Mouse (Mus musculus) limb, embryonic 11.5 days (tissue): ENCODE data around the gene Zmiz2. TPM values are rescaled to one million over a fixed set of nuclear protein-coding genes. Genes with fewer than 3 reads are reported as not detected.
A peak's percentile ranks its signal among the peaks of the same experiment; 100 is the strongest.

Experiments used
- ATAC-seq: fragments of 200-750 bp; cut with Nextera tagmentation; 2 replicates; pipeline ENCODE4 v1.8.0; 2017; ENCODE audit warnings: low read depth; ENCODE audit not compliant: insufficient number of reproducible peaks, low FRiP score, low TSS enrichment
- DNase-seq: peaks from one replicate; pipeline ENCODE4 v3.0.0-alpha.2; 2015; ENCODE audit warnings: low spot score
- H3K27ac ChIP-seq: fragments of 300-500 bp; sonication (generic); replicated peaks from 2 replicates; pipeline ENCODE4 v1.5.1; 2014; ENCODE audit warnings: low read depth, mild to moderate bottlenecking, low read length
- H3K27me3 ChIP-seq: fragments of 300-500 bp; sonication (generic); 2 replicates; pipeline ENCODE4 v1.6.1; 2014; ENCODE audit warnings: mild to moderate bottlenecking, low read length, mixed read lengths; ENCODE audit not compliant: control insufficient read depth, insufficient read depth
- H3K36me3 ChIP-seq: fragments of 300-500 bp; sonication (generic); 2 replicates; pipeline ENCODE4 v1.6.1; 2014; ENCODE audit warnings: mild to moderate bottlenecking, low read length, moderate library complexity, mixed read lengths; ENCODE audit not compliant: control insufficient read depth, insufficient read depth
- H3K4me1 ChIP-seq: fragments of 300-500 bp; sonication (generic); 2 replicates; pipeline ENCODE4 v1.6.1; 2014; ENCODE audit warnings: low read length, mixed read lengths; ENCODE audit not compliant: control insufficient read depth, insufficient read depth
- H3K4me2 ChIP-seq: fragments of 300-500 bp; sonication (generic); 2 replicates; pipeline ENCODE4 v1.6.1; 2014; ENCODE audit warnings: low read depth, mild to moderate bottlenecking, moderate library complexity; ENCODE audit not compliant: severe bottlenecking
- H3K4me3 ChIP-seq: fragments of 300-500 bp; sonication (generic); 2 replicates; pipeline ENCODE4 v1.5.1; 2014; ENCODE audit warnings: low read depth, low read length
- H3K9ac ChIP-seq: fragments of 300-500 bp; sonication (generic); 2 replicates; pipeline ENCODE4 v1.6.1; 2014; ENCODE audit warnings: mild to moderate bottlenecking, low read length
- H3K9me3 ChIP-seq: fragments of 300-500 bp; sonication (generic); 2 replicates; pipeline ENCODE4 v1.6.1; 2016; ENCODE audit warnings: low read length; ENCODE audit not compliant: control insufficient read depth
- WGBS: fragments of 180-500 bp; shearing (Covaris S2); extraction: QIAGEN DNeasy Blood & Tissue Kit; methylation state at CpG from one replicate; pipeline ENCODE4 v1.1.7; 2014; 5-methylcytosine and 5-hydroxymethylcytosine counted together
- polyA plus RNA-seq: library from polyadenylated mRNA; unstranded; fragments of >200 nt; fragmentation: Nextera tagmentation; extraction: Ambion mirVana; gene quantifications from 2 replicates; pipeline ENCODE4 v1.2.1, GENCODE M21; 2014

The Zmiz2 gene
- polyA plus RNA-seq, result 11.2 and 13.5 TPM in 2 replicates

DNA sequence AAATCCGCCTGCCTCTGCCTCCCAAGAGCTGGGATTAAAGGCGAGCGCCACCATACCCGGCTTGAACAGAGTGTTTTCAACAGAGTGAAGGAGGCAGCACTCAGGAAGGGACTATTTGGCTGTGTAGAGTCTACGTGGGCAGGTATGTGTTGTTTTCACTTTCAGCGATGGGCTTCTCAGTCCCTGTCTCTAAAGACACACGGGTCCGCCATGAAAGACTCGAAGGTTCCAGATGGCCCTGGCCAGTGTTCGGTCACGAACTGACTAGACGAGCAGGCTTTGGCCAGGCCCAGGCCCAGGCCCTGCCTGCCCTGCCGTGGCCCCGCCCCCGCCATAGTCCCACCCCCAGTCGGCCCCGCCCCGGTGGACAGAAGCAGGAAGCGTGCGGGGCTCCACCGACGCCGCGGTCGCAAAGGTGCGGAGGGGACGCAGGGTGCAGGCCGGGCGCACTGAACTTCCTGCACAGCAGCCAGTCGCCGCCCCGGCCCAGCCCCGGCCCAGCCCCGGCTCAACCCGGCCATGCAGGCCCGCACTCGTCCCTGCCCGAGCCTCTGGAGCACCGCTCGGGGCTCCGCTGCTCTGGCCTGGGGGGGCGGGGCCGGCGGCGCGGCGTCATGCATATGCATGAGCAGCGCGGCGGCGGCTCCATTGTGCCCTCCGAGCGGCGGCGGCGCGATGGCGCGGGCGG, at the start of gene Zmiz2:
TSS of gene Zmiz2 (plus strand) at position 349 of the 688 bp plus-strand sequence.
- Histone ChIP-seq H3K36me3 (no peaks in the 10 kb centered on the region), H3K27ac (peak within 1 kb of the TSS; percentile 89), H3K27me3 (no peaks in the 10 kb centered on the region), H3K9me3 (no peaks in the 10 kb centered on the region), H3K9ac (peak within 1 kb of the TSS; percentile 85), H3K4me2 (peak within 1 kb of the TSS; percentile 73), H3K4me1 (peaks cover 4% of the 10 kb centered on the region; the same call in 1 of the 2 replicates), H3K4me3 (peak within 1 kb of the TSS; percentile 89)
- 10% methylated on average over 43 of the region's 60 CpGs for WGBS
- peak; percentile 99 for ATAC-seq
- DNase-seq, result peak; percentile 97

DNA sequence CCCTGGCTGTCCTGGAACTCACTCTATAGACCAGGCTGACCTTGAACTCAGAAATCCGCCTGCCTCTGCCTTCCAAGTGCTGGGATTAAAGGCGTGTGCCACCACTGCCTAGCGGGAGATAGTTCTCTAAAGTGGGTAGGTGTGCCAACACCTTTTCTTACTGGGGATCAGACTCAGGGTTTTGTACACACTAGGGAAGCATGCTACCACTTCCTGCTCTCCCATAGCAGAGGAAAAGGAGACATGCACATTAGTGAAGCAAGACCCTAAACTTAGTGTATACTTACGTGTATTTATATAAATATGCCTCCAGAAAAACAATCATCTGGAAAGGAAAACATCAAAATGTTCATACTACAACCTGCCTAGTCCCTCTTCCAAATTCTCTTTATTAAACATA, 42.9 kb upstream of the Zmiz2 start:
- WGBS, result 91% methylated on average over 4 of the region's 4 CpGs
- H3K4me2 ChIP-seq, result no peak overlapping the region
- H3K36me3 ChIP-seq, result peaks cover 25% of the 10 kb centered on the region
- H3K27ac ChIP-seq, result no peak overlapping the region
- H3K4me1 ChIP-seq, result no peaks in the 10 kb centered on the region
- no peak overlapping the region for H3K9ac ChIP-seq
- no peaks in the 10 kb centered on the region for H3K9me3 ChIP-seq
- no peaks in the 10 kb centered on the region for H3K27me3 ChIP-seq
- H3K4me3 ChIP-seq, result no peak overlapping the region
- DNase-seq, result no peak
- no peak for ATAC-seq

DNA sequence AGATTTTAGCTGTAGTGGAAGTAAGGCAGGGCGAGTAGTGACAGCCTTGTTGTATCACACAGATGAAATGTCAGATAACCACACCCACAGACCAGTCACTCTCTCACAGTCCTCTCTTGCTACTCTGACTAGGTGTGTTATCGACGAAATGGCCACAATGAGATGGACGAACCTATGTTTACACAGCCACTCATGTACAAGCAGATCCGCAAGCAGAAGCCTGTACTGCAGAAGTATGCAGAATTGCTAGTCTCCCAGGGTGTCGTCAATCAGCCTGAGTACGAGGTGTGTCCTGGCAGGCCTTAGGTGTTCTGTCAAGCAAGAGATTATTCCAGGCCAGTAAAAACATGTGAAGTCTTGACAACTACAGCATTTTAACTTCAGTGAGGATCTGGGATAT, 41.9 kb upstream of the Zmiz2 start:
- Histone ChIP-seq H3K4me2 (no peak overlapping the region), H3K4me1 (no peaks in the 10 kb centered on the region), H3K9ac (no peak overlapping the region), H3K36me3 (peaks cover 23% of the 10 kb centered on the region), H3K9me3 (no peaks in the 10 kb centered on the region), H3K4me3 (no peak overlapping the region), H3K27me3 (no peaks in the 10 kb centered on the region), H3K27ac (no peak overlapping the region)
- no peak for DNase-seq
- WGBS, result 87% methylated on average over 7 of the region's 7 CpGs
- ATAC-seq, result no peak

DNA sequence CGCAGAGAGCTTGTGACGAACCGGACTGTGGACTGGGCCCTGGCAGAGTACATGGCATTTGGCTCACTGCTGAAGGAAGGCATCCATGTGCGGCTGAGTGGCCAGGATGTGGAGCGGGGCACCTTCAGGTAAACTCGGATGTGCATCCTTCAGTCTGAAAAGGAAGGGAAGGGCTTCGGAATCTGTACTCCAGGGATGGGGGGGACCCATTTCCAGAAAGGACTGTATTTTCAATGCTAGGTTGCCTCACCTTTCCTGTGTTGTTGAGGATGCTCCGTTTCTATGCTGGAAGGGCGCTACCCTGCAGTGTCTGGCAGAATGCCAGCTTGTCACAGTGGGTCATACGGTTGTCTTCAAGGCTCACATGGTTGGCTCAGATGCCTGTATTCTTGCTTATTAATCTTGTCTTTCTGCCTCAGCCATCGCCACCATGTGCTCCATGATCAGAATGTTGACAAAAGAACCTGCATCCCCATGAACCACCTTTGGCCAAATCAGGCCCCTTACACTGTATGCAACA, 40.1 kb upstream of the Zmiz2 start:
- no peak for ATAC-seq
- Histone ChIP-seq H3K9ac (no peak overlapping the region), H3K36me3 (peaks cover 22% of the 10 kb centered on the region), H3K27ac (no peak overlapping the region), H3K4me1 (no peaks in the 10 kb centered on the region), H3K27me3 (no peaks in the 10 kb centered on the region), H3K4me2 (no peak overlapping the region), H3K9me3 (no peaks in the 10 kb centered on the region), H3K4me3 (no peak overlapping the region)
- no peak for DNase-seq
- WGBS, result 93% methylated on average over 11 of the region's 11 CpGs

DNA sequence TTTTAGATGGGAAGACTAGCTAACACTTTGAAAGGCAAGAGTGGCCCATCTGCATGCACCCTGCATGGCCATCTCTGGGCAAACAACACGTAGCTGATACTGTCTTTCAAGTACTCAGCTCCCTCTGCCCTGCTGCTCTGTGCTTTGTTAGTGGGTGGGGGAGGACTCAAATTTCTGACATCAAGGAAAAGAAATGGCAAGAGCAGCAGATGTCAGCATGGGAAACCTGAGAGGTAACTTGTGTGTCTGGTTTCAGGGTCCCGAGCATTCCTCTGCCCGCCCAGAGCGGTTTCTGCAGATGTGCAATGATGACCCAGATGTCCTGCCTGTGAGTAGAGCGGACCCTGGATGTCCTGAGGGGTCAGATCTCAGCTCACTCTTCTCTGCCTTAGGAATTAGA, 39.3 kb upstream of the Zmiz2 start:
- no peak overlapping the region for H3K27ac ChIP-seq
- no peak overlapping the region for H3K4me3 ChIP-seq
- 88% methylated on average over 5 of the region's 5 CpGs for WGBS
- H3K36me3 ChIP-seq, result peaks cover 22% of the 10 kb centered on the region
- DNase-seq, result no peak
- H3K9me3 ChIP-seq, result no peaks in the 10 kb centered on the region
- no peak overlapping the region for H3K4me2 ChIP-seq
- H3K4me1 ChIP-seq, result no peaks in the 10 kb centered on the region
- no peak for ATAC-seq
- H3K9ac ChIP-seq, result no peak overlapping the region
- no peaks in the 10 kb centered on the region for H3K27me3 ChIP-seq

DNA sequence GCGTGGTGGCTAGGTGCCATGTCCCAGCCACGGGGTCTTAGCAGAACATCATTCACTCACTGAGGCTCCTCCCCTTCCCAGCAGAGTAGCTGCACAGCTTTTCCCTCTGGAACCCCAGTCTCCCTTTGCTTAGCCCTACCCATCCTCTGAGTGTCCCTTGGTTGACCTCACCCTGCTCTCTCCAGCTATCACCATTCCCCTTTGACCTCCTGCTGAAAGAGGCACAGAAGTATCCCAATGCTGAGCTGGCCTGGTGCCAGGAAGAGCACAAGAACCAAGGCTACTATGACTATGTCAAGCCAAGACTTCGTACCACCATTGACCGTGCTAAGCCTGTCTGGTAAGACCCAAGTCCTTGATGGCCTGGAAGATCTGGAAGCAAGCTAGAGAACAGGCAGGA, 33.8 kb upstream of the Zmiz2 start:
- H3K36me3 ChIP-seq, result peaks cover 28% of the 10 kb centered on the region
- no peak for DNase-seq
- no peak overlapping the region for H3K27ac ChIP-seq
- H3K4me3 ChIP-seq, result no peak overlapping the region
- WGBS, result 90% methylated on average over 4 of the region's 4 CpGs
- ATAC-seq, result no peak
- H3K27me3 ChIP-seq, result no peaks in the 10 kb centered on the region
- H3K9ac ChIP-seq, result no peak overlapping the region
- H3K4me2 ChIP-seq, result no peak overlapping the region
- no peaks in the 10 kb centered on the region for H3K9me3 ChIP-seq
- H3K4me1 ChIP-seq, result no peaks in the 10 kb centered on the region

DNA sequence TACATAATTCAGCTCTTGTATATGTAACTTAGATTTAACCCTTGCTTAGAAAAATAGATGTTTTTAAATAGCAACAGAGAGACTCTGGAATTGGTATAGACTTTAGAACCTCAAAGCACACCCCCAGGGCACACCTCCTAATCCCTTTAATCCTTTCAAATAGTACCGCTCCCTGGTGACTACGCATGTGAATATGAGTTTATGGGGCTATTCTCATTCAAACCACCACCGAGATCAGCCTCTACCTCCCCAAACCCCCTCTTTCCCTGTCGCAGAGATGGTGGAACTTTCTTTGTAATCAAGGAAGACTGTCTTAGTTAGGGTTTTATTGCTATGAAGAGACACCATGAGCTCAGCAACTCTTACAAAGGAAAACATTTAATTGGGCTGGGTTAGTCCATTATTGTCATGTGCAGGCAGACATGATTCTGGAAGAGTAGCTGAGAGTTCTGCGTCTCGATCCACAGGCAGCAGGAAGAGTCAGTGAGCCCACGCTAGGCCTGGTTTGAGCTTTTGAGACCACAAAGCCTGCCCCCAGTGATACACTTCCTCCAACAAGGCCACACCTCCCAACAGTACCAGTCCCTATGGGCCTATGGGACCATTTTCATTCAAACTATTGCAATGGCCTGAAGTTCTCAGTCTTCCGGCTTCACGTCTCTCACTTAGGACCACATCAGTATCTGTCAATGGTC, 24.1 kb upstream of the Zmiz2 start:
- DNase-seq, result no peak
- H3K4me2 ChIP-seq, result no peak overlapping the region
- no peaks in the 10 kb centered on the region for H3K4me1 ChIP-seq
- no peaks in the 10 kb centered on the region for H3K9me3 ChIP-seq
- H3K4me3 ChIP-seq, result no peak overlapping the region
- no peak overlapping the region for H3K27ac ChIP-seq
- ATAC-seq, result no peak
- H3K9ac ChIP-seq, result no peak overlapping the region
- 90% methylated on average over 9 of the region's 9 CpGs for WGBS
- no peaks in the 10 kb centered on the region for H3K36me3 ChIP-seq
- no peaks in the 10 kb centered on the region for H3K27me3 ChIP-seq

DNA sequence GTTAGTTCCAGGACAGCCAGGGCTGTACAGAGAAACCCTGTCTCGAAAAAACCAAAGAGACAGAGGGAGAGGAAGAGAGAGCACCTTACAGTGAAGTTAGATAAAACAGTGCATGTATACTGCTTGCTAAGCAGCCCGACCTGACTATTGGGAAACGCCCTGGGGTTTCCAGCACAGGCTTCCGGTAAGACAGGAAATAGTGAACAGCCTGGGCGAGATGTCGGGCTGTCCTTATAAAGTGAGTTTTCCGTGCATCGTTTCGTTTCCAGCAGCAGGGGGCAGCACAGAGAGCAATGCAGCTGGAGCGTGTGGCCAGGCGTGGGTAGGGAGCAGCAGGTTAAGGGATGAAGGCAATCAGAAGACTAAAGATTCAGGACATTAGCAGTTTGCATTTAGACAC, 23.0 kb upstream of the Zmiz2 start:
- ATAC-seq, result no peak
- Histone ChIP-seq H3K9me3 (no peaks in the 10 kb centered on the region), H3K27me3 (no peaks in the 10 kb centered on the region), H3K9ac (no peak overlapping the region), H3K4me1 (no peaks in the 10 kb centered on the region), H3K4me3 (no peak overlapping the region), H3K27ac (no peak overlapping the region), H3K4me2 (no peak overlapping the region), H3K36me3 (no peaks in the 10 kb centered on the region)
- 17% methylated on average over 11 of the region's 11 CpGs for WGBS
- DNase-seq, result peak; percentile 84
